Mouse (Mus musculus) midbrain, embryonic 14.5 days (tissue): ENCODE measurements around the gene Rabgef1. TPM values are rescaled to one million over a fixed set of nuclear protein-coding genes. Genes with fewer than 3 reads are reported as not detected.

Source experiments
- ATAC-seq: fragments of 200-750 bp; cut with Nextera tagmentation; 2 replicates; pipeline ENCODE4 v1.8.0; 2017; ENCODE audit warnings: moderate number of reproducible peaks, moderate library complexity; ENCODE audit not compliant: low FRiP score, low TSS enrichment
- DNase-seq: peaks from one replicate; pipeline ENCODE4 v3.0.0-alpha.2; 2015
- H3K27ac ChIP-seq: fragments of 300-500 bp; sonication (generic); replicated peaks from 2 replicates; pipeline ENCODE4 v1.5.1; 2014; ENCODE audit warnings: mild to moderate bottlenecking, low read depth, low read length, moderate library complexity
- H3K27me3 ChIP-seq: fragments of 300-500 bp; sonication (generic); 2 replicates; pipeline ENCODE4 v1.6.1; 2014; ENCODE audit warnings: low read length, control low read depth, mixed read lengths; ENCODE audit not compliant: control insufficient read depth, insufficient read depth
- H3K36me3 ChIP-seq: fragments of 300-500 bp; sonication (generic); 2 replicates; pipeline ENCODE4 v1.6.1; 2014; ENCODE audit warnings: low read length, control low read depth; ENCODE audit not compliant: control insufficient read depth, insufficient read depth
- H3K4me1 ChIP-seq: fragments of 300-500 bp; sonication (generic); 2 replicates; pipeline ENCODE4 v1.6.1; 2014; ENCODE audit warnings: mild to moderate bottlenecking, antibody characterized with exemption, low read length, control low read depth; ENCODE audit not compliant: control insufficient read depth, insufficient read depth
- H3K4me2 ChIP-seq: fragments of 300-500 bp; sonication (generic); 2 replicates; pipeline ENCODE4 v1.6.1; 2014; ENCODE audit warnings: mild to moderate bottlenecking, low read length, moderate library complexity
- H3K4me3 ChIP-seq: fragments of 300-500 bp; sonication (generic); replicated peaks from 2 replicates; pipeline ENCODE4 v1.5.1; 2014; ENCODE audit warnings: low read depth, low read length
- H3K9ac ChIP-seq: fragments of 300-500 bp; sonication (generic); replicated peaks from 2 replicates; pipeline ENCODE4 v1.6.1; 2014; ENCODE audit warnings: mild to moderate bottlenecking, low read length, moderate library complexity
- H3K9me3 ChIP-seq: fragments of 300-500 bp; sonication (generic); 2 replicates; pipeline ENCODE4 v1.6.1; 2016; ENCODE audit warnings: low read length, control low read depth, mixed read lengths; ENCODE audit not compliant: control insufficient read depth
- WGBS: fragments of 180-500 bp; shearing (Covaris S2); extraction: QIAGEN DNeasy Blood & Tissue Kit; methylation state at CpG from one replicate; pipeline ENCODE4 v1.1.7; 2014; 5-methylcytosine and 5-hydroxymethylcytosine counted together
- polyA plus RNA-seq: library from polyadenylated mRNA; unstranded; fragments of >200 nt; fragmentation: Nextera tagmentation; extraction: Ambion mirVana; gene quantifications from 2 replicates; pipeline ENCODE4 v1.2.1, GENCODE M21; 2014

Rabgef1 gene
- polyA plus RNA-seq, result 38.9 and 40.3 TPM in 2 replicates

- peak within 1 kb of the TSS; percentile 71 for H3K4me3 ChIP-seq
- H3K36me3 ChIP-seq, result no peaks in the 10 kb centered on the region
- under 1% methylated on average over 57 of the region's 62 CpGs for WGBS
Observed at GRCm38 (mm10) chr5:130171423-130171954, at the start of gene Rabgef1. Rabgef1 (plus strand) TSS chr5:130171798.

GRCm38 (mm10) chr5:130122355-130122754 is 49.2 kb upstream of the Rabgef1 start:
- no peaks in the 10 kb centered on the region for H3K27me3 ChIP-seq
- no peaks in the 10 kb centered on the region for H3K36me3 ChIP-seq
- ATAC-seq (no peak), DNase-seq (no peak)
- H3K4me3 ChIP-seq, result no peak overlapping the region
- H3K4me1 ChIP-seq, result no peaks in the 10 kb centered on the region
- H3K4me2 ChIP-seq, result no peak overlapping the region
- WGBS, result 91% methylated on average over 2 of the region's 2 CpGs
- H3K9me3 ChIP-seq, result no peaks in the 10 kb centered on the region
- no peak overlapping the region for H3K9ac ChIP-seq
- H3K27ac ChIP-seq, result no peak overlapping the region

More at GRCm38 (mm10) chr5:130171423-130171954, at the start of gene Rabgef1:
- DNase-seq (peak; percentile 95), ATAC-seq (peak; percentile 97)
- Histone ChIP-seq H3K27me3 (no peaks in the 10 kb centered on the region), H3K27ac (peak within 1 kb of the TSS; percentile 87), H3K4me1 (peaks cover 19% of the 10 kb centered on the region), H3K9ac (peak within 1 kb of the TSS; percentile 81), H3K9me3 (no peaks in the 10 kb centered on the region), H3K4me2 (peak within 1 kb of the TSS; percentile 83)

GRCm38 (mm10) chr5:130124271-130124670 is 47.3 kb upstream of the Rabgef1 start:
- Histone ChIP-seq H3K27ac (peak overlapping the region; percentile 21; the same call in 1 of the 2 replicates), H3K36me3 (no peaks in the 10 kb centered on the region), H3K4me3 (no peak overlapping the region), H3K4me1 (no peaks in the 10 kb centered on the region), H3K4me2 (no peak overlapping the region), H3K9me3 (no peaks in the 10 kb centered on the region), H3K9ac (no peak overlapping the region), H3K27me3 (no peaks in the 10 kb centered on the region)
- ATAC-seq (no peak), DNase-seq (peak; percentile 37)
- 56% methylated on average over 5 of the region's 5 CpGs for WGBS

- no peak for ATAC-seq
- Histone ChIP-seq H3K4me1 (no peaks in the 10 kb centered on the region), H3K27ac (no peak overlapping the region), H3K36me3 (0 out of 2 replicates have a peak, but pooled peaks cover 7% of the 10 kb centered on the region), H3K9ac (no peak overlapping the region), H3K4me3 (no peak overlapping the region), H3K27me3 (no peaks in the 10 kb centered on the region), H3K4me2 (no peak overlapping the region), H3K9me3 (no peaks in the 10 kb centered on the region)
- WGBS, result 67% methylated on average over 10 of the region's 11 CpGs
- peak; percentile 8 for DNase-seq
Observed at GRCm38 (mm10) chr5:130128686-130129523, 42.7 kb upstream of the Rabgef1 start.

- WGBS, result 95% methylated on average over 5 of the region's 5 CpGs
- Histone ChIP-seq H3K4me1 (no peaks in the 10 kb centered on the region), H3K4me2 (no peak overlapping the region), H3K27me3 (no peaks in the 10 kb centered on the region), H3K4me3 (no peak overlapping the region), H3K9me3 (no peaks in the 10 kb centered on the region), H3K27ac (no peak overlapping the region), H3K36me3 (0 out of 2 replicates have a peak, but pooled peaks cover 7% of the 10 kb centered on the region), H3K9ac (no peak overlapping the region)
- ATAC-seq (no peak), DNase-seq (no peak)
Observed at GRCm38 (mm10) chr5:130129524-130129793, 42.1 kb upstream of the Rabgef1 start.

GRCm38 (mm10) chr5:130136597-130136996 is 35.0 kb upstream of the Rabgef1 start:
- ATAC-seq (no peak), DNase-seq (no peak)
- no peak overlapping the region for H3K27ac ChIP-seq
- 0 out of 2 replicates have a peak, but pooled peaks cover 5% of the 10 kb centered on the region for H3K36me3 ChIP-seq
- whole genome bisulfite sequencing, result 94% methylated on average over 13 of the region's 13 CpGs
- no peaks in the 10 kb centered on the region for H3K27me3 ChIP-seq
- no peak overlapping the region for H3K4me3 ChIP-seq
- no peaks in the 10 kb centered on the region for H3K9me3 ChIP-seq
- H3K9ac ChIP-seq, result no peak overlapping the region
- no peak overlapping the region for H3K4me2 ChIP-seq
- no peaks in the 10 kb centered on the region for H3K4me1 ChIP-seq

- Histone ChIP-seq H3K36me3 (0 out of 2 replicates have a peak, but pooled peaks cover 5% of the 10 kb centered on the region), H3K9ac (no peak overlapping the region), H3K9me3 (no peaks in the 10 kb centered on the region), H3K4me2 (no peak overlapping the region), H3K4me1 (peaks cover 5% of the 10 kb centered on the region; the same call in 1 of the 2 replicates), H3K27ac (no peak overlapping the region), H3K27me3 (no peaks in the 10 kb centered on the region), H3K4me3 (no peak overlapping the region)
- ATAC-seq (no peak), DNase-seq (peak; percentile 89)
- 32% methylated on average over 8 of the region's 8 CpGs for WGBS
Observed at GRCm38 (mm10) chr5:130139393-130139792, 32.2 kb upstream of the Rabgef1 start.

GRCm38 (mm10) chr5:130141138-130141537 is 30.5 kb upstream of the Rabgef1 start:
- 86% methylated on average over 5 of the region's 5 CpGs for WGBS
- no peaks in the 10 kb centered on the region for H3K27me3 ChIP-seq
- no peak overlapping the region for H3K9ac ChIP-seq
- H3K4me1 ChIP-seq, result peaks cover 16% of the 10 kb centered on the region
- H3K4me2 ChIP-seq, result no peak overlapping the region
- DNase-seq (no peak), ATAC-seq (no peak)
- H3K4me3 ChIP-seq, result no peak overlapping the region
- 0 out of 2 replicates have a peak, but pooled peaks cover 2% of the 10 kb centered on the region for H3K36me3 ChIP-seq
- H3K9me3 ChIP-seq, result no peaks in the 10 kb centered on the region
- no peak overlapping the region for H3K27ac ChIP-seq
